Mouse (Mus musculus) ES-E14 (cell line): ENCODE measurements around the gene Tbc1d4.

Experiments
- CHD2 ChIP-seq: IDR thresholded peaks from 2 replicates; pipeline ENCODE4 v1.6.1; 2014; ENCODE audit warnings: mild to moderate bottlenecking, low read depth, low read length, inconsistent platforms
- HCFC1 ChIP-seq: IDR thresholded peaks from 2 replicates; pipeline ENCODE4 v1.6.1; 2012; ENCODE audit warnings: low read length, inconsistent platforms, borderline replicate concordance; ENCODE audit not compliant: insufficient read depth
- MAFK ChIP-seq: IDR thresholded peaks from 2 replicates; pipeline ENCODE4 v1.6.1; 2014; ENCODE audit warnings: mild to moderate bottlenecking, low read depth, low read length, inconsistent platforms; ENCODE audit not compliant: insufficient read depth
- ZC3H11A ChIP-seq: IDR thresholded peaks from 2 replicates; pipeline ENCODE4 v1.6.1; 2012; ENCODE audit warnings: low read depth, mild to moderate bottlenecking, inconsistent platforms, low read length, borderline replicate concordance
- ZNF384 ChIP-seq: IDR thresholded peaks from 2 replicates; pipeline ENCODE4 v1.6.1; 2012; ENCODE audit warnings: low read depth, low read length, inconsistent platforms

- TF ChIP-seq HCFC1 (no peak), CHD2 (no peak), ZC3H11A (no peak), MAFK (no peak), ZNF384 (no peak)
Observed at GRCm38 (mm10) chr14:101516031-101516430, 93.0 kb downstream of the Tbc1d4 start.
